Mouse (Mus musculus) kidney, adult 8-10 months (tissue): ENCODE measurements around the gene Bcas3.
A peak's percentile ranks its signal among the peaks of the same experiment; 100 is the strongest.

Experiments
- DNase-seq, 2 experiments: peaks; one replicate each; pipeline ENCODE4 v3.0.0; 2022

The Bcas3 gene

GRCm38 (mm10) chr11:85540989-85541388, 188.0 kb downstream of the Bcas3 start:
- no peak for DNase-seq

GRCm38 (mm10) chr11:85543311-85543710, 190.3 kb downstream of the Bcas3 start:
- no peak for DNase-seq

- DNase-seq = no peak
Measured at GRCm38 (mm10) chr11:85545602-85546001, 192.6 kb downstream of the Bcas3 start.

GRCm38 (mm10) chr11:85547966-85548365, 195.0 kb downstream of the Bcas3 start:
- no peak for DNase-seq

- no peak for DNase-seq
Measured at GRCm38 (mm10) chr11:85549651-85550050, 196.7 kb downstream of the Bcas3 start.

- no peak for DNase-seq
Measured at GRCm38 (mm10) chr11:85555066-85555465, 202.1 kb downstream of the Bcas3 start.

- DNase-seq = no peak
Measured at GRCm38 (mm10) chr11:85555721-85556120, 202.8 kb downstream of the Bcas3 start.

GRCm38 (mm10) chr11:85565068-85565467, 212.1 kb downstream of the Bcas3 start:
- no peak for DNase-seq

- DNase-seq = no peak
Measured at GRCm38 (mm10) chr11:85571040-85571439, 218.1 kb downstream of the Bcas3 start.

- no peak for DNase-seq
Measured at GRCm38 (mm10) chr11:85571936-85572335, 219.0 kb downstream of the Bcas3 start.

GRCm38 (mm10) chr11:85572590-85572989, 219.6 kb downstream of the Bcas3 start:
- DNase-seq = no peak

GRCm38 (mm10) chr11:85574496-85574895, 221.5 kb downstream of the Bcas3 start:
- DNase-seq = peak; percentile 15 to 25

GRCm38 (mm10) chr11:85577816-85578645, 225.1 kb downstream of the Bcas3 start:
- DNase-seq = no peak

- no peak for DNase-seq
Measured at GRCm38 (mm10) chr11:85584086-85584485, 231.1 kb downstream of the Bcas3 start.

GRCm38 (mm10) chr11:85593636-85594035, 240.7 kb downstream of the Bcas3 start:
- DNase-seq = no peak

GRCm38 (mm10) chr11:85599251-85599650, 246.3 kb downstream of the Bcas3 start:
- DNase-seq = no peak

- no peak for DNase-seq
Measured at GRCm38 (mm10) chr11:85603546-85604322, 250.8 kb downstream of the Bcas3 start.

GRCm38 (mm10) chr11:85609303-85609940, 256.5 kb downstream of the Bcas3 start:
- no peak for DNase-seq

- DNase-seq = no peak
Measured at GRCm38 (mm10) chr11:85613035-85613434, 260.1 kb downstream of the Bcas3 start.

GRCm38 (mm10) chr11:85613586-85613985, 260.6 kb downstream of the Bcas3 start:
- peak in 1 of 2 experiments; percentile 12 for DNase-seq

GRCm38 (mm10) chr11:85614431-85614830, 261.5 kb downstream of the Bcas3 start:
- DNase-seq = no peak

GRCm38 (mm10) chr11:85615421-85615820, 262.5 kb downstream of the Bcas3 start:
- peak; percentile 65 to 75 for DNase-seq

GRCm38 (mm10) chr11:85621486-85621885, 268.5 kb downstream of the Bcas3 start:
- no peak for DNase-seq
